Mouse (Mus musculus): ENCODE results near the gene Ucn2.

Ucn2 gene

GRCm38 (mm10) chr9:109031001-109031400, 45.2 kb downstream of the Ucn2 start:
- no peak for DNase-seq (ENCODE audit: low spot score)

DNA sequence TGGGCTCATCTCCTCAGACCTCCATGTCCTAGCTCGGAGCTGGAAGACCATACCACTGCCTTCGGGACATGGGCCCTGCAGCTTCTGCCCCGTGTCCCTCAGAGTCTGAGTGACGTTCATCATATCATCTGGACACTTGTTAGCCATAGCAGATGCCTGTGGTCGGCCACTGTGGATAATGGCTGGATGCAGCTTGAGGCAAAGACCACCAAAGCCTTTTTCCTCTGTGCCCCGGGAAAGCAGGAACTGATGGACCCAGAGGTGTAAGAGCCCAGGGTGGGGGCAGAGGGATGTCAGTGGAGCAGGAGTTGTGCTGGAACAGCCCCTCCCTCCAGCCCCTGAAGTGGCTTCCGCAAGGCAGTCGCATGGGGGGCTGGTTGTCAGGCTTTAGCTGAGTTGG, 45.9 kb downstream of the Ucn2 start:
- DNase-seq (ENCODE audit: low spot score) = no peak

DNA sequence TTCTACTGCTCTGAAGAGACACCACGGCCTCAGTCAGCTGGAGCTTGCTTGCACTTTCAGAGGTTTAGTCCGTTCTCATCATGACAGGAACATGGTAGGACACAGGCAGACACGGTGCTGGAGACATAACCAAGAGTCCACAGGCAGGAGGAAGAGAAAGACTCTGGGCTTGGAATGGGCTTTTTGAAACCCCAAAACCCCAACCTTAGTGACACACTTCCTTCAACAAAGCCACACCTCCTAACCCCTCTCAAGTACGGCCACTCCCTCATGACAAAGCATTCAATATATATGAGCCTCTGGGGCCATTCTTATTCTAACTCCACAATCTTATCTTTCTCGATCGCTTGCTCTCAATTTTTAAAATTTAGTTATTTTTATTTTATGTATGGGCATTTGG, 46.6 kb downstream of the Ucn2 start:
- DNase-seq (ENCODE audit: low spot score) = no peak

Data from retina, embryonic 14.5 days (tissue).